Mouse (Mus musculus) midbrain, embryonic 13.5 days (tissue): ENCODE data around the gene Hebp2. TPM values are rescaled to one million over a fixed set of nuclear protein-coding genes. Genes with fewer than 3 reads are reported as not detected.
"Not testable (repeated sequence)": the region's sequence is repeated elsewhere in the genome, so short reads cannot be mapped to it uniquely, and the experiment has no call there.

Experiments
- ATAC-seq: fragments of 200-750 bp; cut with Nextera tagmentation; 2 replicates; pipeline ENCODE4 v1.8.0; 2017; ENCODE audit warnings: mild to moderate bottlenecking, moderate TSS enrichment, moderate library complexity
- H3K27ac ChIP-seq: fragments of 300-500 bp; sonication (generic); 2 replicates; pipeline ENCODE4 v1.5.1; 2015; ENCODE audit warnings: inconsistent platforms, mild to moderate bottlenecking, moderate library complexity
- H3K27me3 ChIP-seq: fragments of 300-500 bp; sonication (generic); 2 replicates; pipeline ENCODE4 v1.6.1; 2015; ENCODE audit warnings: mild to moderate bottlenecking, inconsistent platforms
- H3K36me3 ChIP-seq: fragments of 300-500 bp; sonication (generic); 2 replicates; pipeline ENCODE4 v1.6.1; 2015; ENCODE audit warnings: mild to moderate bottlenecking, inconsistent platforms
- H3K4me1 ChIP-seq: fragments of 300-500 bp; sonication (generic); replicated peaks from 2 replicates; pipeline ENCODE4 v1.6.1; 2015; ENCODE audit warnings: inconsistent platforms
- H3K4me2 ChIP-seq: fragments of 300-500 bp; sonication (generic); replicated peaks from 2 replicates; pipeline ENCODE4 v1.6.1; 2015; ENCODE audit warnings: moderate library complexity, mild to moderate bottlenecking, inconsistent platforms
- H3K4me3 ChIP-seq: fragments of 300-500 bp; sonication (generic); replicated peaks from 2 replicates; pipeline ENCODE4 v1.5.1; 2015; ENCODE audit warnings: mild to moderate bottlenecking, inconsistent platforms
- H3K9ac ChIP-seq: fragments of 300-500 bp; sonication (generic); replicated peaks from 2 replicates; pipeline ENCODE4 v1.6.1; 2015; ENCODE audit warnings: mild to moderate bottlenecking, inconsistent platforms
- H3K9me3 ChIP-seq: fragments of 300-500 bp; sonication (generic); 2 replicates; pipeline ENCODE4 v1.6.1; 2016; ENCODE audit warnings: mild to moderate bottlenecking, inconsistent platforms
- WGBS: fragments of 180-500 bp; shearing (Covaris S2); methylation state at CpG from one replicate; pipeline ENCODE4 v1.1.7; 2015; 5-methylcytosine and 5-hydroxymethylcytosine counted together
- polyA plus RNA-seq: library from polyadenylated mRNA; unstranded; fragments of >200 nt; fragmentation: Nextera tagmentation; extraction: Ambion mirVana; gene quantifications from 2 replicates; pipeline ENCODE4 v1.2.1, GENCODE M21; 2015

Gene Hebp2
- polyA plus RNA-seq = 7.6 TPM in 2 replicates

- peak; percentile 91 for ATAC-seq
- peak within 1 kb of the TSS; percentile 83 for H3K9ac ChIP-seq
- no peaks in the 10 kb centered on the region for H3K9me3 ChIP-seq
- H3K27ac ChIP-seq = no peak within 1 kb of the TSS
- under 1% methylated on average over 22 of the region's 22 CpGs for WGBS
- H3K27me3 ChIP-seq = peaks cover 16% of the 10 kb centered on the region; the same call in 1 of the 2 replicates
- no peaks in the 10 kb centered on the region for H3K36me3 ChIP-seq
- H3K4me1 ChIP-seq = peaks cover 15% of the 10 kb centered on the region
- peak within 1 kb of the TSS; percentile 62 for H3K4me3 ChIP-seq
- H3K4me2 ChIP-seq = peak within 1 kb of the TSS; percentile 86
Observed at GRCm38 (mm10) chr10:18545813-18546235, at the start of gene Hebp2. Gene Hebp2 (minus strand): TSS chr10:18546076.

- WGBS = 88% methylated on average over 5 of the region's 5 CpGs
- Histone ChIP-seq H3K4me2 (no peak overlapping the region), H3K4me3 (no peak overlapping the region), H3K9me3 (no peaks in the 10 kb centered on the region), H3K4me1 (no peaks in the 10 kb centered on the region), H3K9ac (no peak overlapping the region), H3K36me3 (peaks cover 25% of the 10 kb centered on the region), H3K27ac (no peak overlapping the region), H3K27me3 (0 out of 2 replicates have a peak, but pooled peaks cover 4% of the 10 kb centered on the region)
- ATAC-seq = no peak
Observed at GRCm38 (mm10) chr10:18589455-18589854, 43.6 kb upstream of the Hebp2 start.

- no peak for ATAC-seq
- no peak overlapping the region for H3K9ac ChIP-seq
- H3K27ac ChIP-seq = no peak overlapping the region
- WGBS = 1% methylated on average over 7 of the region's 7 CpGs
- H3K9me3 ChIP-seq = no peaks in the 10 kb centered on the region
- no peak overlapping the region for H3K4me2 ChIP-seq
- no peak overlapping the region for H3K4me3 ChIP-seq
- H3K27me3 ChIP-seq = no peaks in the 10 kb centered on the region
- no peaks in the 10 kb centered on the region; the same call in 1 of the 2 replicates for H3K4me1 ChIP-seq
- peaks cover 5% of the 10 kb centered on the region; the same call in 1 of the 2 replicates for H3K36me3 ChIP-seq
Observed at GRCm38 (mm10) chr10:18584188-18584587, 38.3 kb upstream of the Hebp2 start.

GRCm38 (mm10) chr10:18572581-18572980 lies 26.7 kb upstream of the Hebp2 start:
- 52% methylated on average over 2 of the region's 2 CpGs for WGBS
- no peak for ATAC-seq
- Histone ChIP-seq H3K9me3 (0 out of 2 replicates have a peak, but pooled peaks cover 2% of the 10 kb centered on the region), H3K4me3 (no peak overlapping the region), H3K27me3 (no peaks in the 10 kb centered on the region), H3K36me3 (no peaks in the 10 kb centered on the region), H3K27ac (no peak overlapping the region), H3K4me2 (no peak overlapping the region), H3K4me1 (no peaks in the 10 kb centered on the region), H3K9ac (no peak overlapping the region)

GRCm38 (mm10) chr10:18562940-18563339 lies 17.1 kb upstream of the Hebp2 start:
- Histone ChIP-seq H3K27me3 (no peaks in the 10 kb centered on the region; the same call in 1 of the 2 replicates), H3K4me1 (no peaks in the 10 kb centered on the region), H3K27ac (no peak overlapping the region), H3K4me3 (no peak overlapping the region), H3K4me2 (no peak overlapping the region), H3K9ac (no peak overlapping the region), H3K36me3 (no peaks in the 10 kb centered on the region), H3K9me3 (no peaks in the 10 kb centered on the region)
- ATAC-seq = peak; percentile 55; the same call in 1 of the 2 replicates
- 9% methylated on average over 4 of the region's 4 CpGs for WGBS

- no peak overlapping the region for H3K4me2 ChIP-seq
- H3K27ac ChIP-seq = no peak overlapping the region
- no peaks in the 10 kb centered on the region for H3K36me3 ChIP-seq
- 52% methylated on average over 5 of the region's 5 CpGs for WGBS
- H3K4me3 ChIP-seq = no peak overlapping the region
- H3K4me1 ChIP-seq = no peaks in the 10 kb centered on the region
- no peaks in the 10 kb centered on the region for H3K9me3 ChIP-seq
- ATAC-seq = no peak
- no peak overlapping the region for H3K9ac ChIP-seq
- no peaks in the 10 kb centered on the region; the same call in 1 of the 2 replicates for H3K27me3 ChIP-seq
Observed at GRCm38 (mm10) chr10:18561445-18561844, 15.6 kb upstream of the Hebp2 start.

- not testable (repeated sequence) for H3K27me3 ChIP-seq, H3K27ac ChIP-seq, H3K4me1 ChIP-seq, H3K36me3 ChIP-seq, H3K9ac ChIP-seq, ATAC-seq, H3K4me3 ChIP-seq, H3K4me2 ChIP-seq, H3K9me3 ChIP-seq
- 88% methylated on average over 9 of the region's 9 CpGs for WGBS
Observed at GRCm38 (mm10) chr10:18559076-18559475, 13.2 kb upstream of the Hebp2 start.

GRCm38 (mm10) chr10:18549321-18550216 lies 3.7 kb upstream of the Hebp2 start:
- WGBS = 2% methylated on average over 35 of the region's 35 CpGs
- peak overlapping the region; percentile 54; the same call in 1 of the 2 replicates for H3K9ac ChIP-seq
- peak overlapping the region; percentile 14; the same call in 1 of the 2 replicates for H3K27ac ChIP-seq
- H3K4me2 ChIP-seq = peak overlapping the region; percentile 67
- H3K36me3 ChIP-seq = no peaks in the 10 kb centered on the region
- H3K4me1 ChIP-seq = peaks cover 15% of the 10 kb centered on the region
- H3K4me3 ChIP-seq = peak overlapping the region; percentile 43
- H3K27me3 ChIP-seq = peaks cover 16% of the 10 kb centered on the region; the same call in 1 of the 2 replicates
- peak; percentile 43 for ATAC-seq
- no peaks in the 10 kb centered on the region for H3K9me3 ChIP-seq

- H3K27ac ChIP-seq = no peak overlapping the region
- H3K9ac ChIP-seq = no peak overlapping the region
- ATAC-seq = no peak
- WGBS = 88% methylated on average over 4 of the region's 4 CpGs
- no peak overlapping the region for H3K4me2 ChIP-seq
- H3K9me3 ChIP-seq = no peaks in the 10 kb centered on the region
- no peak overlapping the region for H3K4me3 ChIP-seq
- peaks cover 16% of the 10 kb centered on the region; the same call in 1 of the 2 replicates for H3K27me3 ChIP-seq
- H3K36me3 ChIP-seq = no peaks in the 10 kb centered on the region
- H3K4me1 ChIP-seq = peaks cover 15% of the 10 kb centered on the region
Observed at GRCm38 (mm10) chr10:18547381-18547780, 1.5 kb upstream of the Hebp2 start.

GRCm38 (mm10) chr10:18545309-18545708 lies 567 bp downstream of the Hebp2 start:
- no peak overlapping the region for H3K27ac ChIP-seq
- no peaks in the 10 kb centered on the region for H3K9me3 ChIP-seq
- peak overlapping the region; percentile 86 for H3K4me2 ChIP-seq
- peak overlapping the region; percentile 83 for H3K9ac ChIP-seq
- H3K36me3 ChIP-seq = no peaks in the 10 kb centered on the region
- WGBS = 8% methylated on average over 13 of the region's 13 CpGs
- peaks cover 16% of the 10 kb centered on the region; the same call in 1 of the 2 replicates for H3K27me3 ChIP-seq
- H3K4me3 ChIP-seq = peak overlapping the region; percentile 62
- ATAC-seq = peak; percentile 15
- H3K4me1 ChIP-seq = peaks cover 15% of the 10 kb centered on the region

- Histone ChIP-seq H3K36me3 (peaks cover 19% of the 10 kb centered on the region), H3K4me1 (no peaks in the 10 kb centered on the region), H3K4me3 (no peak overlapping the region), H3K27ac (no peak overlapping the region), H3K9ac (no peak overlapping the region), H3K4me2 (no peak overlapping the region), H3K27me3 (no peaks in the 10 kb centered on the region), H3K9me3 (no peaks in the 10 kb centered on the region)
- ATAC-seq = no peak
- 98% methylated on average over 2 of the region's 2 CpGs for WGBS
Observed at GRCm38 (mm10) chr10:18536889-18537288, 9.0 kb downstream of the Hebp2 start.

GRCm38 (mm10) chr10:18532293-18532692 lies 13.6 kb downstream of the Hebp2 start:
- H3K4me2 ChIP-seq = no peak overlapping the region
- no peak overlapping the region for H3K27ac ChIP-seq
- no peaks in the 10 kb centered on the region for H3K4me1 ChIP-seq
- ATAC-seq = no peak
- no peak overlapping the region for H3K4me3 ChIP-seq
- no peaks in the 10 kb centered on the region for H3K9me3 ChIP-seq
- no peaks in the 10 kb centered on the region for H3K27me3 ChIP-seq
- peaks cover 32% of the 10 kb centered on the region for H3K36me3 ChIP-seq
- WGBS = 77% methylated on average over 8 of the region's 8 CpGs
- no peak overlapping the region for H3K9ac ChIP-seq
